Mouse (Mus musculus): ENCODE data around the gene Glis1. TPM values are rescaled to one million over a fixed set of nuclear protein-coding genes. Genes with fewer than 3 reads are reported as not detected.
A peak's percentile ranks its signal among the peaks of the same experiment; 100 is the strongest.

Glis1 gene
- total RNA-seq, 2 experiments from 2014 or later: 0.93 to 0.94 TPM

GRCm38 (mm10) chr4:107621366-107621765 is 187.0 kb downstream of the Glis1 start:
- no peak for DNase-seq (ENCODE audit: low spot score in 2 of 2)

DNA sequence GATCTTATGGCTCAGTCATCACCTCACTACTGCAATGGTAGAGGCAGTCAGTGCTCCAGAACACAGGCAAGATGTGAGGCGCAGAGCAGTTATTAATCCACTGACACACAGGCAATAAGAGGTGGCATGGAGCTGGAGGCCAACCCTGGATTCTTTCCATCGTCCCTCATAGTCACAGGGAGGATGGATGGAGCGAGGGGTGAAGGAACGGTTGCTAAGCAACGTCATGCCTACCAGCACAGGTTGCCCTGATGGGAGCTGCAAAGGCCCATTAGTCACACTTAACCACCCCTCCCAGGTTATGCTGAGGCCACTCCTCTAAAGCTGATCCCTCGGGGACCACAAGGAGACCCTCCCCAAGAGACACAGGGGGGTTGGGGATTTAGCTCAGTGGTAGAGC is 187.9 kb downstream of the Glis1 start:
- DNase-seq (ENCODE audit: low spot score in 2 of 2): no peak

DNA sequence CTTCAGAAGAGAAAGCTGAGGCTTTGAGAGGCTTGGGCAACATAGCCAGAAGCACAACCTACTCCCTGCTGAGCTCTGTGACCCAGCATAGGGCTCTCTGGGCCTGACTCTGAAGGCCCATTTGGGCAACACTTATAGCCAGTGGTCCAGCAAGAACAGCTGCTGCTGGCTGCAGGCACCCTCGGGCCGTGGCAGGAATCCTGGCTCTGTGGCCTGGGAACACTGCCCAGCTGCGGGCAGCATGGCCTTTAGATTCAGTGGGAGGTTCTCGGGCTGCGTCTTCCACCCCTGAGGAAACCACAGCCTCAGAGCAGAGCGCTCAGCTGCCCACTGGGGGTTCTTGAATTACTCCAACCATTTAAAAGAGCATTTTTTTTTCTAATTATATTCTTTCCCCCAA is 189.5 kb downstream of the Glis1 start:
- no peak for DNase-seq (ENCODE audit: low spot score in 2 of 2)

GRCm38 (mm10) chr4:107624951-107625350 is 190.6 kb downstream of the Glis1 start:
- DNase-seq (ENCODE audit: low spot score in 2 of 2): no peak

GRCm38 (mm10) chr4:107628226-107628625 is 193.8 kb downstream of the Glis1 start:
- no peak for DNase-seq (ENCODE audit: low spot score in 2 of 2)

- no peak for DNase-seq (ENCODE audit: low spot score in 2 of 2)
Measured at GRCm38 (mm10) chr4:107628921-107629411, 194.6 kb downstream of the Glis1 start.

DNA sequence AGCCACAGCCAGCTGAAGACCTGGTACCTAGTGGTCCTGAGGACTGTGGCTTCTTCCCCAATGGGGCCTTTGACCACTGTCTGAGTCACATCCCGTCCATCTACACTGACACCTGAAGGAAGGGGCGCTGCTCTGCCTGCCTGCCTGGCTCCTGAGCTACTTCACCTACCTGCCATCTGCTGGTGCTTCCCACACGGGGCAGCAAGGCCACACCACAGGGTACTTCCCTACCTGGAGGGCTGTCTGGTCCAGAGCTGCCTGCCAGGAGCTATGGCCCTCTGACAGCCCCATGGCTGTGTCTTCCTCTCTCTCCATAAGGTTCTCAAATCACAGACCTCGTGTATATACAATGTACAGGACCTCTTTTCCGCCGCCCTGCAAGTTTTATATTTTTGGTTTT is 200.2 kb downstream of the Glis1 start:
- DNase-seq (ENCODE audit: low spot score in 2 of 2): no peak

- DNase-seq (ENCODE audit: low spot score in 2 of 2): no peak
Measured at GRCm38 (mm10) chr4:107636099-107636498, 201.7 kb downstream of the Glis1 start.

- DNase-seq (ENCODE audit: low spot score in 2 of 2): peak; percentile 45 to 58
Measured at GRCm38 (mm10) chr4:107637670-107638069, 203.3 kb downstream of the Glis1 start.

DNA sequence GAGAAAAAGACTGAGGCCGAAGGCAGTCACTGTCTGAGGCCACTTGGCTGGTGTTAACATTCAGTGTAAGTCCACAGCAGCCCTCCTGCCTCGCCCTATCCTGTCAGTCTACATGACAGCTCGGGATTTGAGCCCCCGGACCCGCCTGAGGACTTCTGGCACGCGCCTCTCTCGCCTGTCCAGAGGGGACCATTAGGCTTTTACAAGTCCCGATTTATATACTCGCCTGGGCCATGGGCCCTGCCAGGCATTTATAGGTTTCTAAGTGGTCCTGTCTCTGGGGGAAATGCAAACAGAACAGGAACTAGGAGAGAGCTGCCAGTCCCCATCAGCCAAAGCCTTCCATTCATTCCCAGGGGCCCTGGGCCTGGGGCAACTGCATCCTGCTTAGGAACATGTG is 203.9 kb downstream of the Glis1 start:
- DNase-seq (ENCODE audit: low spot score in 2 of 2): no peak

- DNase-seq (ENCODE audit: low spot score in 2 of 2): no peak
Measured at GRCm38 (mm10) chr4:107641624-107642023, 207.2 kb downstream of the Glis1 start.

GRCm38 (mm10) chr4:107648959-107649485 is 214.6 kb downstream of the Glis1 start:
- no peak for DNase-seq (ENCODE audit: low spot score in 2 of 2)

- no peak for DNase-seq (ENCODE audit: low spot score in 2 of 2)
Measured at GRCm38 (mm10) chr4:107651021-107651496, 216.7 kb downstream of the Glis1 start.

DNA sequence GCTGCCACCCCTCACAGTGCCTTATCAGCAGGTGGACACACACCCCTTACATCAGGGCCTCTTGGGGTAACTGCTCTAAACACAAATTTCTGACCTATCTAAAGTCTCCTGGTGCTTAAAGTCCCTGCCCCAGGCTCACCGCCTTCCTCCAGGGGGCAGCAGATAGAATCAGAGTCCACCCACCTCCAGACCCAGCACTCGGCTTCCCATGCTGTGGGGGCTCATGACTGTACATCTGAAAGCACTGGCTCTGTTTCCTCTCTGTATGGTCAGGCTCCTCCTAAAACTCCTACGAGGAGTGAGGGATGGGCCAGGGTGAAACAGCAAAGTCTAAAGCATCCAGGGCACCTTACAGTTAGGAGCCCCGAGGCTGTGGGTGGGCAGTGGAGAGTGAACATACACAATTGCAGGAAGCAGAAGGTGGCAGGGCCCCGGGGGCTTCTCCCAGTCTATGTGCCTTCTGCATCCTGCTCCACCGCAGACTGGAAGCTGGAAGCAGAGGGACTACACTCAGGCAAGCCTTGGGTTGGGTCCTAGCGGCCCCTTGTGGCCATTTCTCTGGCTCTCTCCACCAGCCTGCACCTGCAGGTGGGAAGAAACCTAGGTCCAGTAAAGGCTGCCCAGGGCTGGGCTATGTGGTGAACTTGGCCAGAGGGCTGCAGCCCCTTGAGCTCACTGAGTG is 218.3 kb downstream of the Glis1 start:
- DNase-seq (ENCODE audit: low spot score in 2 of 2): peak; percentile 84 to 85

DNA sequence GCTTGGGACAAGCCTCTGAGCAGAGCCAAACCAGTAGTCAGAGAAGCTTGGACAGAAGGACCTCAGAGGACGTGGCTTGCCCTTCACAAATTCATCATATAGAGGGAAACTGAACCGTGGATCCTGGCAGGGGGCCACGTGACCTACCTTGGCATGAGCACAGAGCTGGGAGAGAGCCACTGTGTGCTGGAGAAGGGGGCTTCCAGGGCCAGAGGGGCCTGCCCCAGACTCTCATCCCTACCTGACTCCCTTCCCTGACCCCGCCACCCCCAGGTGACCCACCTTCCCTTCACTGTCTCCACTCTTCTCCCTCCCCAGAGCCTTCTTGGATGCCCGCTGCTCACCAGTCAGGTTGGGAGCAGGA is 218.9 kb downstream of the Glis1 start:
- DNase-seq (ENCODE audit: low spot score in 2 of 2): no peak

GRCm38 (mm10) chr4:107660649-107661048 is 226.3 kb downstream of the Glis1 start:
- no peak for DNase-seq (ENCODE audit: low spot score in 2 of 2)

DNA sequence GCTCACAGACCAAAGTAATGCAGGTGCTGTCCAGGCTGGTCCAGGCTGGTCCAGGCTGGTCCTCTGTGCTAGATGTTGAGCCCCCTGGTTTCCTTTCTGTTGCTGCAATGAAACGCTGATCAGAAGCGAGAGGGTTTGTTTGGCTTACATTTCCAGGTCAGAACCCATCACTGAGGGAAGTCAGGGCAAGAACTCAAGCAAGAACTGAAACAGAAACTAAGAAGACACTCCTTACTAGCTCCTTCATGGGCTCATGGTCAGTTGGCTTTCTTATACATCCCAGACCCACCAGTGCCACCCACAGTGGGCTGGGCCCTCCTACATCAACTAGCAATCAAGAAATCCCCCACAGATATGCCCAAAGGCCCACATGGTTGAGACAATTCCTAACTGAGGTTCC is 234.1 kb downstream of the Glis1 start:
- DNase-seq (ENCODE audit: low spot score in 2 of 2): no peak

DNA sequence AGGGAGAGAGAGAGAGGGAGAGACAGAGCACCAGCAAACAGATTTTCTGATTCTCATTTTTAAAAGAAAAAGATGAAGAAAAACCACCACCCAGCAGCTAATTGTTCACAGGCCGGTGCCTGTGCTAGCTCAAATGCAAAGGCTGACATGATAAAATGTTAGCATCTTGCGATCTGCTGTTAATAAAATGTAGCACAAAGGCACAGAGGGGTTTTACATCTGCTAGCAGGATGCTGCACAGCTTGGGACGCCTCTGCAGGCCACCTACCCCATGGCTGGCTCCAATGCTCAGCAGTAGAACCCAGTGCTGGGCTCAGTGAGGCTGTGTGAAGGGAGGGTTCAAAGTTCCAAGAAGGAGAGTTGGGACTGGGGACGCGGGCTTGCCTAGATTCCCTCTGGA is 236.3 kb downstream of the Glis1 start:
- DNase-seq (ENCODE audit: low spot score in 2 of 2): no peak

- peak; percentile 82 to 84 for DNase-seq (ENCODE audit: low spot score in 2 of 2)
Measured at GRCm38 (mm10) chr4:107673638-107674321, 239.4 kb downstream of the Glis1 start.

DNA sequence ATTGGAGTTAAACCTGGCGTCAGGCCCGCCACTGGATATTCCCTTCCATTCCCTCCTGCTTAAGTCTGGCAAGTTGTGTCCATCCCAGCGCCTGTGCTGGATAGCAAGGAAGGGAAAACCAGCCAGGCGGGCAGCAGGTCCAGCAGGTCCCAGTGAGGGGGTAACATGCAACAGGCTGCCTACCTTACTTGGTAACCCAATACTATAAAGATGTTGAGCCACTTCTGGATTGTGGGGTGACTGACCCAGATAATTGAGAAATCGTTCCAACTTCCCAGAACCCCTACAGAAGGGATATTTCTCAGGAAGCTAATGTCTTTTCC is 239.9 kb downstream of the Glis1 start:
- DNase-seq (ENCODE audit: low spot score in 2 of 2): no peak

- DNase-seq (ENCODE audit: low spot score in 2 of 2): no peak
Measured at GRCm38 (mm10) chr4:107675645-107676044, 241.3 kb downstream of the Glis1 start.

- DNase-seq (ENCODE audit: low spot score in 2 of 2): no peak
Measured at GRCm38 (mm10) chr4:107680311-107681098, 246.1 kb downstream of the Glis1 start.

Data from left cerebral cortex, adult 18-20 months (tissue).